23 mouse cellular contexts compared by ENCODE assay signal in genomic region chr4:56840297-56840696, GRCm38 (mm10). TPM values are rescaled to one million over a fixed set of nuclear protein-coding genes. Genes with fewer than 3 reads are reported as not detected.
A peak's percentile ranks its signal among the peaks of the same experiment; 100 is the strongest.
DNase-seq lines count a peak whose midpoint lies in the region; ATAC-seq lines count a peak whose summit lies in the region.
"Had no signal": no experiment of that assay in that cellular context is flagged by ENCODE, and none has a peak within 500 bp of the region (broad histone marks: within the 10 kb centered on the region; RNA-seq: fewer than 3 reads in every experiment).

No protein-coding gene starts in this region.

- no peak overlapping the region for H3K4me2 ChIP-seq in kidney, embryonic 14.5 days (replicated peaks; ENCODE audit: low read depth, low read length)
- H3K4me2 ChIP-seq: heart, embryonic 15.5 days; hindbrain, embryonic 12.5 days; limb, embryonic 12.5 days; liver, embryonic 11.5 days; midbrain, embryonic 13.5 days had no signal

- H3K4me3 ChIP-seq in kidney, embryonic 14.5 days (ENCODE audit: low read length): no peak overlapping the region
- H3K4me3 ChIP-seq in heart, embryonic 10.5 days: no peak overlapping the region
- H3K4me3 ChIP-seq: erythroblast, embryonic 14.5 days; gastrocnemius, adult 2 months; heart, embryonic 15.5 days; hindbrain, embryonic 12.5 days; layer of hippocampus, adult 2 months; left cerebral cortex, adult 2 months; limb, embryonic 12.5 days; megakaryocyte, embryonic 14.5 days; midbrain, embryonic 13.5 days had no signal

- no peaks in the 10 kb centered on the region for H3K9me3 ChIP-seq in kidney, embryonic 14.5 days (ENCODE audit: control insufficient read depth, low read length)
- no peaks in the 10 kb centered on the region; the same call in 1 of the 2 replicates for H3K9me3 ChIP-seq in heart, embryonic 10.5 days
- H3K9me3 ChIP-seq: heart, embryonic 15.5 days; hindbrain, embryonic 12.5 days had no signal

- H3K9ac ChIP-seq in kidney, embryonic 14.5 days (ENCODE audit: low read depth, low read length): no peak overlapping the region
- H3K9ac ChIP-seq: heart, embryonic 15.5 days; hindbrain, embryonic 12.5 days; limb, embryonic 12.5 days; midbrain, embryonic 13.5 days had no signal

- H3K27ac ChIP-seq in kidney, embryonic 14.5 days (ENCODE audit: low read depth, low read length): no peak overlapping the region
- no peak overlapping the region for H3K27ac ChIP-seq in heart, embryonic 10.5 days
- H3K27ac ChIP-seq: gastrocnemius, adult 2 months; heart, embryonic 15.5 days; hindbrain, embryonic 12.5 days; hindbrain, postnatal 0 days; layer of hippocampus, adult 2 months; left cerebral cortex, adult 2 months; limb, embryonic 12.5 days; midbrain, embryonic 13.5 days had no signal

- no peaks in the 10 kb centered on the region for H3K4me1 ChIP-seq in kidney, embryonic 14.5 days (ENCODE audit: control insufficient read depth, insufficient read depth, low read length)
- 0 out of 2 replicates have a peak, but pooled peaks cover 4% of the 10 kb centered on the region for H3K4me1 ChIP-seq in heart, embryonic 10.5 days
- H3K4me1 ChIP-seq: heart, embryonic 15.5 days; hindbrain, embryonic 12.5 days; limb, embryonic 12.5 days; midbrain, embryonic 13.5 days had no signal

- ATAC-seq in kidney, embryonic 14.5 days (ENCODE audit: low FRiP score, low TSS enrichment): no peak
- ATAC-seq: CD4-positive, CD25-positive, alpha-beta regulatory T cell, adult 4 months; forebrain, embryonic 16.5 days; hindbrain, postnatal 0 days; midbrain, embryonic 13.5 days had no signal

- H3K27me3 ChIP-seq in kidney, embryonic 14.5 days (ENCODE audit: control insufficient read depth, insufficient read depth, low read length): no peaks in the 10 kb centered on the region
- H3K27me3 ChIP-seq in heart, embryonic 10.5 days (ENCODE audit: insufficient read depth, poor library complexity, severe bottlenecking): no peaks in the 10 kb centered on the region
- H3K27me3 ChIP-seq: heart, embryonic 15.5 days; hindbrain, embryonic 12.5 days; limb, embryonic 12.5 days; megakaryocyte, embryonic 14.5 days; midbrain, embryonic 13.5 days had no signal

- peak; percentile 34 for DNase-seq in kidney, postnatal 10 days
- peak; percentile 12 for DNase-seq in lung, postnatal 36 days
- DNase-seq in lung, postnatal 4 days: no peak
- DNase-seq in NIH3T3 (ENCODE audit: low read depth): peak; percentile 66
- no peak for DNase-seq in heart, embryonic 10.5 days (ENCODE audit: low spot score)
- DNase-seq: cerebellum, adult 2 months; cerebellum, postnatal 14 days; gastrocnemius, adult 2 months; heart, postnatal 36 days; lung, postnatal 14 days had no signal

- WGBS in kidney, embryonic 14.5 days: 75% methylated on average over 3 of the region's 3 CpGs
- 83% methylated on average over 3 of the region's 3 CpGs for WGBS in heart, embryonic 10.5 days

- H3K36me3 ChIP-seq in kidney, embryonic 14.5 days (ENCODE audit: control insufficient read depth, insufficient read depth, low read length): peaks cover 33% of the 10 kb centered on the region
- peaks cover 35% of the 10 kb centered on the region for H3K36me3 ChIP-seq in heart, embryonic 10.5 days

RNA-seq across cellular contexts. Expression of gene Ctnnal1, which starts 24.7 kb away (rescaled TPM):
- polyA plus RNA-seq in kidney, embryonic 14.5 days (2014; fragmentation: Nextera tagmentation; extraction: Ambion mirVana): 24.5 and 44.8 TPM in 2 replicates
- 18.2 and 23.2 TPM in 2 replicates for polyA plus RNA-seq in heart, embryonic 10.5 days (2016; fragmentation: Nextera tagmentation; extraction: Ambion mirVana)

RNA-seq across cellular contexts. Expression of gene Fam206a, which starts 38.2 kb away (rescaled TPM):
- 14.6 and 27.1 TPM in 2 replicates for polyA plus RNA-seq in kidney, embryonic 14.5 days (2014; fragmentation: Nextera tagmentation; extraction: Ambion mirVana)
- polyA plus RNA-seq in heart, embryonic 10.5 days (2016; fragmentation: Nextera tagmentation; extraction: Ambion mirVana): 15.7 and 19.5 TPM in 2 replicates

RNA-seq across cellular contexts. Expression of gene Elp1, which starts 38.2 kb away (rescaled TPM):
- 51.1 and 72.9 TPM in 2 replicates for polyA plus RNA-seq in kidney, embryonic 14.5 days (2014; fragmentation: Nextera tagmentation; extraction: Ambion mirVana)
- 56.2 and 56.3 TPM in 2 replicates for polyA plus RNA-seq in heart, embryonic 10.5 days (2016; fragmentation: Nextera tagmentation; extraction: Ambion mirVana)

Comparison
In these comparisons a context has a peak if more than half of its experiments do, and no peak if none do; other contexts are left out.
1. DNase-seq: peak in kidney, postnatal 10 days (single experiment), lung, postnatal 36 days (single experiment) and NIH3T3 (single experiment); none in lung, postnatal 4 days (0 of 2) and heart, embryonic 10.5 days (single experiment).